Mouse (Mus musculus) left cerebral cortex, postnatal 14 days (tissue): ENCODE measurements around the gene Gstt1. TPM values are rescaled to one million over a fixed set of nuclear protein-coding genes. Genes with fewer than 3 reads are reported as not detected.
A peak's percentile ranks its signal among the peaks of the same experiment; 100 is the strongest.
"Not testable (repeated sequence)": the region's sequence is repeated elsewhere in the genome, so short reads cannot be mapped to it uniquely, and the experiment has no call there.

Source experiments
- DNase-seq, 2 experiments: peaks; one replicate each; pipeline ENCODE4 v3.0.0; 2021 to 2022; ENCODE audit warnings: low spot score in 2 of 2, mixed read lengths in 1 of 2
- intact Hi-C: fragments of 180-260 bp; cut with DNase I; formaldehyde crosslinking; loops from one replicate; pipeline ENCODE4 v1.15.1; 2025
- long read RNA-seq, 2 experiments: library from polyadenylated mRNA; stranded (forward); transcript quantifications; one replicate each; pipeline ENCODE4 v2.0.0; 2021
- total RNA-seq, 2 experiments: library from RNA; stranded (reverse); gene quantifications; 2 replicates each; pipeline ENCODE4 v1.2.3; 2021

Gstt1 gene
- 1 to 10 TPM; 3.0 to 4.7 TPM for total RNA-seq
- long read RNA-seq, experiment 1, partial matches to known transcripts = 0 of 3 reads
- long read RNA-seq, experiment 1, other reads (novel, unspliced or antisense) = 1 of 3 reads
- long read RNA-seq, experiment 2, partial matches to known transcripts = 0 of 3 reads
- long read RNA-seq, experiment 2, other reads (novel, unspliced or antisense) = 0 of 3 reads

DNA sequence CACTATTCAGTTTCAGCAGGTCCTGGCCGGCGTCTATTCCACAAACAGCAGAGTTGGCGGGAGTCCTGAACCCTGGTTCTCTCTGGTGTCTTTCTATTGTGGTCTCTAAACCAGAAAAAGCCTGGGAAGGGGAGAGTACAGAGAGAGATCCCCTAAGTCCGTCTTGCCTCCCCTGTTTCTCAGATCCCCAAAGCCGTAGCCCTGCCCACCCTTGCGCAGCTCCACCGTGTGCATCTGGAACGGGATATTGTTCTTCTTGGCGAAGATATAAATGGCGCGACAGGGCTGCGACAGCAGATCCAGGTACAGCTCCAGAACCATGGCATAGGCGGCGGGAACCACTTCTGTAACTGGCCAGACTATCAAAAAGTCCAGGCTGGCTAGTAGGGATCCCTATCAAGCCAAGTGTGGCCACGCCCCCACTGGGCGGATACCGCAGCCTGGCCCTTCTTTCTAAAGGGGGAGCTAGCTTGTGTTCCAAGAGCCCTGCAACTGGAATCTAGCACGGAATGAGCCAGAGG, at the start of gene Gstt1:
Gstt1 (minus strand) TSS at position 409 of the 521 bp plus-strand sequence.
- intact Hi-C loops = no loop called here
- DNase-seq = peak in 1 of 2 experiments; percentile 33

DNA sequence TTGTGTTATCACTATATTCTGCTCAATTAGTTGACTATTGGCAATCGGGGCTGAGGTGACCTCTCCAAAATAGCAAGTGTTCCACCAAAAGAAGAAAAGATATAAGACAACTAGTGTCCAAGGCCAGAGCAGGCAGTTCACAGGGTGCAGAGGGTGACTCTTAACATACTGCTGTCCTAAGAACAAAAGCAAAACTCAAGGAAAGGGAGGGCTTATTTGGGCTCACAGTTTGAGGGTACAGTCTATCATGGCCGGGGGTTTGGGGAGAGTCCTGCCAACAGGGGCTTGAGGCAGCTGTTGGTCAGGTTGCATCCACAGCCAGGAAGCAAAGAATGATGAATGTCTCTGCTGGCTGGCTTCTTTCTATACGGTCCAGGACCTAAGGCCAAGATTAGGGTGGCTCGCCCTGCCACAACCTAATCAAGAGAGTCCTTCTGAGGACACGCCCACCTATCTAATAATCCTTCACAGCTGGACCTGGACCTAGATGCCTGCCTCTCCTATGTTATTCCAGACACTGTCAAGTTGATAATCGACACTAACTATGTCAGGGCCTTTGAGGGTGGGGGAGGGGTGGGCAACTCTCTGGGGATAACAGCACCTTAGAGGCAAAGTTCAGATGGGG, 47.0 kb upstream of the Gstt1 start:
- DNase-seq = no peak
- intact Hi-C loops = no loop called here

DNA sequence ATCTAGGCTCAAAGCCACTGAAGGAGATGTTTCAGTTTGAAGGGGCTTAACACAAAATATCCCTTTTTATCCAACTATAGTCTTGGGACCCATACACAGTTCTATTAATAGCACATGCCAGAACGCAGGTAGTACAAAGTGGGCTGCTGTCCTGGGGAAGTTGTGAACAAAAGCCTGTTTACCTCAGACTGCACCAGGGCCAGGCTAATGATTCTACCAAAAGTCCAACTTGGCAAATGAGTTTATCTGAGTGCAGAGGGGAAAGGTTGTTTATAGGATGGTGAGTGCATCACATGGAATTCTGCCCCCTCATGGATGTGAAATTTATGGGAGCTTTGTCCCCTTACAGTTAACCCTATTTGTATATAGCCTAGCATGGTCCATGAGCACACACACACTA, 46.4 kb upstream of the Gstt1 start:
- intact Hi-C loops = no loop called here
- no peak for DNase-seq

DNA sequence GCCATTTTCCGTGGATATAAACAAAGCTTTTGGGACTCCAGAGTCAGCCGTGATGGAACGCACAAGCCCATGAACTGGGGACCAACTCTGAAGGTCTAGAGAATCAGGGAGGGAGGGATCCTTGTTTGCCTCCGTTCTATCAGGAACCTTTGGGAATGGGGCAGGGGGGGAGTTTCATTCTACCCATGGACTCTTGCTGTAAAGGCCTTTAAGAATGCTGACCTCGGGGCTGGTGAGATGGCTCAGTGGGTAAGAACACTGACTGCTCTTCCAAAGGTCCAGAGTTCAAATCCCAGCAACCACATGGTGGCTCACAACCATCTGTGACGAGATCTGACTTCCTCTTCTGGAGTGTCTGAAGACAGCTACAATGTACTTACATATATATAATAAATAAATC, 45.5 kb upstream of the Gstt1 start:
- intact Hi-C loops, DNase-seq: not testable (repeated sequence)

DNA sequence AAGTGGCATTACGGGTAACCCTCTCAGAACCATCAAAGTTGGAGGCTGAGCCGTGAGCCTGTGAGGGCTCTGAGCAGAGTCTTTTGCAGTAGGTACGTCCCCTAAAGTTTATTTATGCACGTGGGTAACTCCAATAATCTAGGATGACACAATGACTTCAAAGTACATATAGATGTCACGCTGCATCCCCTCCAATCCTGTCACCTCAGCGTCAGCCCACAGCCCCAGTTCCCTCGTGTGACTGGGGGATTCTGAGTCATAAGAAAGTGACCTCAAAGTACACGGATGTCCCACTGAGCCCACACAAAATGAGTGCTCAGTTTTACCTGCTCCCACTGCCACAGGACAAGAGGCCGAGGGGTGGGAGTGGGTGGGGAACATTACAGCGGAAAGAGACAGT, 40.7 kb upstream of the Gstt1 start:
- intact Hi-C loops = loop anchor here (5.0 kb wide), 1 partner anchor 67 kb away; the partner anchor contains the start of gene Ddt
- no peak for DNase-seq

DNA sequence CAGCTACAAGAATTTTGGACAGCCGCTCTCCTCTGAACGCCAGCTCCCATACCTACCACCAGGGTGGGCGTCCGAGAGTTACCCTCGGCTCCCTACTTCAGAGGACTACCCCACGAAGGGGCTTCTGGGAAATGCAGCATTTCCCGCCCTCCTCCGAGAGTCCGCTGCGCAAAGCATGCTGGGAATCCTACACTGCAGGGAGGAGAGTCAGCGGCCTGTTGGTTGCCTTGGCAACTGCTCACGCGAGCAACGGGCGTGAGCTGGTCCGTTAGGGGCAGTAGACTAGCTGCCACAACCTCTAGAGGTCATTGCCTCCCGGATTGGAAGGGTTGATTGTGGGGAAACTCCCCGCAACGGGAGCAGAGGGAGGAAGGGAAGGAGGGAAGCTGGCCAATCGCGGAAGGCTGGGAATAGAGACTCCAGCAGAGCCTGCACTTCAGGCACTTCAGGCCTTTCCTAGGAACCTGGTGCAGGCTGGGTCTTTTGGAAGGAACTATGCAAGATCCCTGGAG, 38.9 kb upstream of the Gstt1 start, which contains the start of gene Gstt2:
Gstt2 (minus strand) TSS at position 177 of the 512 bp plus-strand sequence.
- DNase-seq = peak; percentile 90 to 92
- intact Hi-C loops = loop anchor here (5.0 kb wide), 1 partner anchor 65 kb away; the partner anchor contains the start of gene Ddt

DNA sequence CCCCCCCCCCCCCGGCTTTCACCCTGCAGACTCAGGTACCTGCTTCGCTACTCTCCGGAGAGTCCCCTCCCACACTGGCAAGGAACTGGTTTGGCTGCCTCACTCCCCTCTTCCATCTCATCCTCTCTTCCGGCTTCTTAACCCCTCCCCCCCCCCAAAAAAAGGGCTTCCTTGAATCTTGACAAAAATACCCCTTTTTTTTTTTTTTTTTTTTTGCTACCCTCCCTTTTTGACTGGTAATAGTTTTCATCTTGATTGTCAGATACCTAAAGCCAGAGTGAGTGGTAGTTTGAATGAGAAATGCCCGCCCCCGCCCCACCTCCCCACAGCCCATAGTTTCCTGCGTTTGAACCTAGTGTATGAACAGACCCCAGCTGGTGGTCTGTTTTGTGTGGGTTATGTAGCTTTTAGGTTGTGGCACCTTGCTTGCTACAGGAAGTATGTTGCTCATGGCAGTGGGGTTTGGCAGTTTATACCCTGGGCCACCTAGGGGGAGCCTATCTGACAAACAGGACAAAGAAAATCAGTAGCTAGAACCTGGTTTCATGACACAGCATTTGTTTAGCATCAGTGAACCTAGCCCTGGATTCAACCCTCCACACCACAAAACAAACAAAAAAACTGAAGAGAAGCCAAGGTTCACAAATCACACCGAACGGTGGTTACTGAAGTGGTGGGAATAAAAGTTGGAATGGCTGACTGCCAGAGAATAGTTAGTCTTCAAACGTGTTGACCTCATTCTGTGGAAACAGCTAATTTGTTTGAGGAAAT, 37.6 kb upstream of the Gstt1 start:
- DNase-seq = no peak
- intact Hi-C loops = loop anchor here (5.0 kb wide), 1 partner anchor 64 kb away; the partner anchor contains the start of gene Ddt

DNA sequence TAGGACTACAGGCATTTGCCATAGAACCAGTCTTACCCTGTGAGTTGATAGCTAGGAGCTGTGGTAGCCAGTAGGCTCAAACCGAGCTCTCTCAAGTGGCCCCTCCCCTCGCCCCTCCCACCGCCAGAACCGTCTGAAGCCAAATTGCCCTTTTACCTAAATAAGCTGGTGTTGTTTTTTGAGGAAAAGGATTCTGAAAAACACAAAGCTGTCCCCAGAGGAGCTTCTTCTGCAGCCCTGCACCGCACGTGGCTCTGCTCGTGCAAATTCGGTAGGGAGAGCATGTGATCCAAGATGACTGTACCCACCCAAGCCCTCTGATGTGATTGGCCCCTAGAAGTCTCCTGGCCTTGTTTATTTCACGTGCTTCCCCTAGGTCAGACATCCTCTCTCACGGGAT, 36.9 kb upstream of the Gstt1 start:
- intact Hi-C loops = loop anchor here (5.0 kb wide), 1 partner anchor 63 kb away; the partner anchor contains the start of gene Ddt
- peak; percentile 26 to 74 for DNase-seq

DNA sequence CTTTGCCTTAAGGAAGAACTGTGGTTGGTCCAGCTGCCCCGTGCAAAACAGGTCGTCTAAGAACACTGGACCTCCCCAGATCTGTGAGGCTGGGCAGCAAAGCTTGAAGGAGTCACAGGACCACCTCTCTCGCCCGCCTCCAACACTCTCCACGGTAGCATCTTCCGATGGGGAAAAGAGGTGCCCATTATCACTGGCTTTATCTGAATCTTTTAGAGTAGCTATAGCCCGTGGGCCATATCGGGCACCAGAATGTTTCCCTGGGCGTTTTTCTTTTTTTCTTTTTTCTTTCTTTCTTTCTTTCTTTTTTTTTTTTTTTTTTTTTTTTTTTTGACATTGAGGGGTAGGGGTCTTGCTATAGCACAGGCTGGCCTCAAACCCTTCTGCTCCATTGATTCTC, 36.3 kb upstream of the Gstt1 start:
- no peak for DNase-seq
- intact Hi-C loops = loop anchor here (5.0 kb wide), 1 partner anchor 62 kb away; the partner anchor contains the start of gene Ddt

DNA sequence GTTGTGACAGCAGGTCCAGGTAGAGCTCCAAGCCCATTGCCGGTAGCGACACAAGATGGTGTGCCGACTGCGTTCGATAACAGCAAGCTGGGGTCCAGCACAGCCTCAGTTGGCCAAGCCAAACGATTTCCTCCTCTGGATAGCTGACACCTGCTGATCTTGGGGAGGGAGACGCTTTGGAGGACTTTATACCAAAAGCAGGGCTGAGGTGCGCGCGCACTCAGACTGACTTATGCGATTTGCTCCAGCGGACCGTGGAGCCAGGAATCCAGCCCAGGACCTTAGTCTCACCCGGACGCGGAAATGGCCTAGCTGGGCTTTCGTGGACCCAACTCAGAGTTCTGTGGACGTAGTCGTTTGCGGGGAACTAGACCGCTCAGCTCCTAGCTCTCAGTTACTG, 35.9 kb upstream of the Gstt1 start:
- DNase-seq = peak in 1 of 2 experiments; percentile 36
- intact Hi-C loops = no loop called here

DNA sequence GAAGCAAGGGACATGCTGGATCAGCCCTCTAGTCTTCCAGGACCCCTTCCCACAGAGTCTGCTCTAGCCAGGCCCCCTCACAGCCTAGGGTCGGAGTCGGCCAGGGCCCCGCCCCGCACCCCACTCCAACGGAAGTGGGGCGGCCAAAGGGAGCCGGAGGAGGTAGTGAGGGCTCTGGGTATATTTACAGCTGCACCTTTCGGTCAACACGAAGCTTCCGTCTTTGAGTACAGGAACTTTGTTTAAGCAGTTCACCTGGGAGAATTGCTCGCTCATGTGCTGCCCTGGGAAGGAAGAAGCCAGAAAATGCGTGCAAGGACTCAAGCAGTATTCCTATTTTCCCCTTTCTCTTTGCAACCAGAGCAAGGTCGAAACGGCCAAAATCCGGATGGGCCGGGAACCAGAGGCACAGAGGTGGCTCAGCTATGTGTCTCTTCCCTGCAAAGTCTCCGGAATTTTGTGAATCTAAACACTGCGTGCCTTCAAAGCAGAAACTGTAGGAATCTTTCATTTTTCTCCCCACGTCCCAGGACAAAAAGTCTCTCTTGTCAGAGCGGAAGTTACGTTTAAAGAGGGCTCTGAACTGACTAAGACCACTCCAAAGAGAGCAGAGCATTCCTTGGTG, 35.2 kb upstream of the Gstt1 start:
- intact Hi-C loops = no loop called here
- no peak for DNase-seq

DNA sequence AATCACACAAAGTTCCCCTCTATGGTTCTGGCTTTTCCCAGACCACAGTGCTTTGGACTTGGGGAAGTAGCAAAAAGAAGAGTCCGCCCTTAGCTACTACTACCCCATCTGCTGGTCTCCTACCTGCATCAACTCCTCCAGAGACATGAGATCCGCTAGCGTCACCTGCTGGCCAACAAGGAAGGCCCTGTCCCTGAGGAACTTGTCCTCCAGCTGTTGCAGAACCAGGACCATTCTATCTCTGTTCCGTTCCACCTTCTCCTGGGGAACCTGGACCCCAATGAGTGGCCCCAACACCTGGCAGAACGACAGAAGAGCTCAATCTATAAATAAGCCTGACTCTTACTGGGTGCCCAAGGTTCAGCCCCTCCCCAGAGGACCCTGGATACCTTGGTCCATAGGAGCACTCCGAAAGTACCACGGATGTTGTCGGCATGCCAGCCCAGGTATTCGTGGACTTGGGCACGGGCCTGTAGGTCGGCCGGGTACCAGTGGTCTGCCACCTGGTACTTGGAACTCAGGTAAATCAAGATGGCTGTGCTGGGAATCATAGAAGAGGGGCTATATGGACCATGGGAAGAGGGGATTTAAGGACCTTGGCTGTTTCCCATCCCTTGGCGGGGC, 34.0 kb upstream of the Gstt1 start:
- DNase-seq = peak in 1 of 2 experiments; percentile 56
- intact Hi-C loops = no loop called here

DNA sequence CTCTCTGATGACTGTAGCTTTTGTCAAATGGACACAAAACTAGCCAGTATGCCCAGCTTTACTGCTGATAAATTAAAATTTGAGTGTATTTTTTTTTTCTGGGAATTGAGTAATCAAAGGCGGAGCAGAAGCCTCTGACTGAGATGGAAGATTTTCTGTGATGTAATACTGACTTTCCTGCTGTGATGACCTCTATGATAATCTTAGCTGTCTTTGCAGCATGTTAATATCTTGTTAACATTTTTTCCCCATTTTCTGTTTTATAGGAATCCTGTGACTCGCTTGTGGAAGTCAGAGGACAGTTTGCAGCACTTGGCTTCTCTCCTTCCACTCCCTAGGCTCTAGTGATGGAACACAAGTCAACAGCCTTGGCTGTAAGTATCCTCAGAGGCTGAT, 31.9 kb upstream of the Gstt1 start:
- no peak for DNase-seq
- intact Hi-C loops = no loop called here

DNA sequence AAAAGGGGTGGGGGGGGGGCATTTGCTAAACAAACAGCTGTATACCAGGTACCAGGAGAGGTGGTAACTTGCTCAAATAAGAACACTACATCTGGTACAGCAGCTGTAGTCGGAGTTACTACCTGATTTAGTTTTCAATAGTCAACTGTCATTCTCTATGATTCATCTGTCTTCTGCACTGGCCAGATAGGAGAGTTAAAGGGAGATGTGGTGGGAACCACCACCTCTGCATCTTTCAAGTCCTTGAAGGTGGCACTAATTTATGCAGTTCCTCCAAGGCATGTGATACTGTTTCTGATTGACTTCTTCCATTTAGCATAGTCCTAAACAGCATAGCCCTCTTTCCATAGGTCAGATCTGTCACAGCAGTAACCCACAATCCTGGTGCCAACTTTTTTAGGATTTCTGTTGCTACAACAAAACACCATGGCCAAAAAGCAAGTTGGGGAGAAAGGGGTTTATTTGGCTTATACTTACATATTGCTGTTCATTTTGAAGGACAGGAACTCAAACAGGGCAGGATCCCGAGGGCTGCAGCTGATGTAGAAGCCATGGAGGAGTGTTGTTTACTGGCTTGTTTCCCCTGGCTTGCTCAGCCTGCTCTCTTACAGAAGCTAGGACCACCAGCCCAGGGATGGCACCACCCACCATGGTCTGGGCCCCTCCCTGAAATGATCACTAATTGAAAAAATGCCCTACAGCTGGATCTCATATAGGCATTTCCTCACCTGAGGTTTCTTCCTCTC, 31.3 kb upstream of the Gstt1 start:
- intact Hi-C loops = no loop called here
- DNase-seq = no peak

DNA sequence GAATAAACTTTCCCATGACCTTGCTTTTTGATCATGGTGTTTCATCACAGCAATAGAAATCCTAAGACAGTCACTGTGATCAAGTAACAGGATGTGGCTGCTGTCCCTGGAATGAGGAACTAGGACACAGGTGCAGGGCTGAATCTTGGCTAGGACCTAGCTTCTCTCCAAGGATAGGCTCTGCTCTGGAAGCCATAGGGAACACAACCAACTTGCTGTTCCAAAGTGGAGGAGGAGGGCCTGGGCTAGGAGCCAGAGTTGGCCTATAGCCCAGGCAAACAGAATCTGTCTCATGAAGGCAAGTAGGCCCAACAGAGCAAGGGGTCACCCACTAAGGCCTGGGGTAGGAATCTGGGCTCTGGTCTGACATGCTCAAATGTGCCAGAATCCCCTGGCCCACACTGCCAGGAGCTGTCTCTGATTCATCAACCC, 30.1 kb upstream of the Gstt1 start:
- DNase-seq = peak in 1 of 2 experiments; percentile 55
- intact Hi-C loops = no loop called here

DNA sequence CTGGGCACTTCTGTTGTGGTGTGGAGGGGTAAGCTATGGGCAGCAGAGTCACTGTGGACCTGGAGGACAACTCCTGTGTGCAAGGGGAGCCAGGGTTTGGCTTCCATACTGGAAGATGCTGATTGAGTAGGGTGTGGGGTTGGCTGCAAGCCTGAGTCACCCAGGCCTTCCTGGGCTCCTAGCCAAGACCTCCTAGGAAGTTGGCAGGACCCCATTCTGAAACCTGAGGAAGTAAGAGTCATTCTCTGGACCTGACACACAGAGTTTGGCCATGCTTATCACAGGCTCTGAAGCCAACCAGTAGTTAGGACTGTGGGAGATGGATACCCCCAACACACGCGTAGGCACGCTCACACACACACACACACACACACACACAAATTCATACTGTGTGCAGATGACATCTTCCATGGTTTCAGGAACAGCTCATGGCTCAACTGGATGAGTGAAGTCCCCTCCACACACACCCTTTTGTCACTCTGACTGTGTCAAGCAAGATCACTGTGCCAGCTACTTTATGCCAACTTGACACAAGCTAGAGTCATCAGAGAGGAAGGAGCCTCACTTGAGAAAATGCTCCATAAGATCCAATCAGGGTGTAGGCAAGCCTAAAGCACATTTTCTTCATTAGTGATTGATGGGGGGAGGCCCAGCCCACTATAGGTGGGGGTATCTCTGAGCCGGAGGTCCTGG, 29.4 kb upstream of the Gstt1 start:
- peak in 1 of 2 experiments; percentile 34 for DNase-seq
- intact Hi-C loops = no loop called here

DNA sequence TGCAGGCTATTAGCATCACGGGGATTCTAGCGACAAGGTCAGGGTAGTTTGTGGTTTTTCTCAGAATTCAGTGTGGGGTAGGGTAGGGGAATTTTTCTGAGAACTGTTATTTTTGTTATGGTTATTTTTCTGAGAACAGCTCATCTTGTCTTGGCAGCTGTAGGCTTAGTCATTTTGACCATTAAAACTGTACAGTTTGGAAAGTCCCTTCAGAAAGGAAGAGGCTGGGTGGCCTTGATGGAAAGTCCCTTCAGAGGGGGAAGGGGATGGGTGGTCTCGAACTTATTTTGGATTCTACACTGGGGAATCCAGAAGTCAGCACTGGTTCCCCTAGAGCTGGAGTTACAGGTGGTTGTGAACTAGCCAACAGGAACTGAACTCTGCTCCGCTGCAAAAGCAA, 26.1 kb upstream of the Gstt1 start:
- intact Hi-C loops = no loop called here
- DNase-seq = no peak

DNA sequence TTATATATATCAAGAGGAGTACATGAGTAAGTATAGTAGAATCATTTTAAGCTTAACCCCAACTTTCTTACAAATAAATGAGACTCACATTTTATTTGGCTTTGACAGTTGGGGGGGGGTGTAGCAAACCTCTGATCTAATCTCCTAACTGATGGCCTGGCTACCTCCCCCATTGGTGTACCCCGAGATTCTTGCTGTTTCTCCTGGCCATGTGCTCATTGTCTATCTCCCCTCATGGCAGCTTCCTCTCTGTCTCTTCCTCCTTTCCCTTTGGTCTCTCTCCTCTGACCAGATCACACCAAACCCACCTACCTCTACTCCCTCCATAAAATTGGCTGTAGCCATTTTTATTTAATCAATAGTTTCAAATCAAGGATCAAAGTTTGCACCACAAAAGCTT, 25.4 kb upstream of the Gstt1 start:
- no peak for DNase-seq
- intact Hi-C loops = no loop called here
